Mouse (Mus musculus): Measurements from ENCODE around the gene Anapc16. TPM values are rescaled to one million over a fixed set of nuclear protein-coding genes. Genes with fewer than 3 reads are reported as not detected.
A peak's percentile ranks its signal among the peaks of the same experiment; 100 is the strongest.

Anapc16 gene
- polyA plus RNA-seq, 1 experiment from 2014 or later, result 111 TPM

DNA sequence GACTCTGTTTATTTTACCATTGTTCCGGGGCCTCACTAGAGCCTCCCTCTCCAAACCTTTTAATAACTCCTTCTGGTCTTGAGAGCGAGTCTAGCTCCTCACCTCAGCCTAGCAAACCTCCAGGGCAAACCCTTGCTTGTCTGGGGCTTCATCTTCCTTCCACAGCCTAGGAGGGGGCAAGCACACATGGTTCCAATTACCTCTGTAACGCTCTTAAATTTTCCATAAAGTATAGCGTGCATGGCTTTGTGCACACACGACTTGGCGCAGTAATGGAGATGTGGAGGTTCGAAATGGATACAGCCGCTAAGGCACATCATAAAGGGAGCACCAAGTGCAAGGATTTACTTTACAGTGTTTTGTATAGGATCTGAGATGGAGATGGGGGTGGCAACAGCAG, 37.1 kb downstream of the Anapc16 start:
- no peak for DNase-seq (ENCODE audit: low spot score)
- no peak overlapping the region for H3K4me3 ChIP-seq
- 82% methylated on average over 8 of the region's 8 CpGs for WGBS
- peak overlapping the region; percentile 92 for H3K27ac ChIP-seq (replicated peaks)
- H3K9me3 ChIP-seq (replicated peaks), result 0 out of 2 replicates have a peak, but pooled peaks cover 4% of the 10 kb centered on the region
- no peaks in the 10 kb centered on the region for H3K36me3 ChIP-seq
- peaks cover 4% of the 10 kb centered on the region for H3K27me3 ChIP-seq (ENCODE audit: low read depth, poor library complexity, severe bottlenecking)
- H3K4me1 ChIP-seq, result peaks cover 48% of the 10 kb centered on the region

DNA sequence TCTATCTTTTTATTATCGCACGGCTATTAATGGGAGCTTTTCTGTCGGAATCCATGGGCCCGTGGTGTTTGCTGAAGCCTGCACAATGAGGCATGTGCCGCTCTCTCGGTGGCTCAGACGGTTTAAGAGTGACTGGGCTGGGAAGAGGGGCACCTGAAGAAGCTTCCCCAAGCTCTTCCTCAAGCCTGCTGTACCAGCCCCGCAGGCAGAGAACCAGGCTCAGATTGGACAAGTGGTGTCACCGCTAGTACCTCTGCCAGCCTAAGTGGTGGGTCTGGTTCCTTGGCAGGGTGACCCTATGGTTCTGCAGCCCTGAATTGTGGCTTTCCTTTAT, 37.6 kb downstream of the Anapc16 start:
- Histone ChIP-seq H3K27me3 (ENCODE audit: low read depth, poor library complexity, severe bottlenecking) (no peaks in the 10 kb centered on the region), H3K36me3 (no peaks in the 10 kb centered on the region), H3K27ac (replicated peaks) (peak overlapping the region; percentile 92), H3K4me3 (peak overlapping the region; percentile 45), H3K9me3 (replicated peaks) (0 out of 2 replicates have a peak, but pooled peaks cover 4% of the 10 kb centered on the region), H3K4me1 (peaks cover 46% of the 10 kb centered on the region)
- 46% methylated on average over 9 of the region's 9 CpGs for WGBS
- no peak for DNase-seq (ENCODE audit: low spot score)

DNA sequence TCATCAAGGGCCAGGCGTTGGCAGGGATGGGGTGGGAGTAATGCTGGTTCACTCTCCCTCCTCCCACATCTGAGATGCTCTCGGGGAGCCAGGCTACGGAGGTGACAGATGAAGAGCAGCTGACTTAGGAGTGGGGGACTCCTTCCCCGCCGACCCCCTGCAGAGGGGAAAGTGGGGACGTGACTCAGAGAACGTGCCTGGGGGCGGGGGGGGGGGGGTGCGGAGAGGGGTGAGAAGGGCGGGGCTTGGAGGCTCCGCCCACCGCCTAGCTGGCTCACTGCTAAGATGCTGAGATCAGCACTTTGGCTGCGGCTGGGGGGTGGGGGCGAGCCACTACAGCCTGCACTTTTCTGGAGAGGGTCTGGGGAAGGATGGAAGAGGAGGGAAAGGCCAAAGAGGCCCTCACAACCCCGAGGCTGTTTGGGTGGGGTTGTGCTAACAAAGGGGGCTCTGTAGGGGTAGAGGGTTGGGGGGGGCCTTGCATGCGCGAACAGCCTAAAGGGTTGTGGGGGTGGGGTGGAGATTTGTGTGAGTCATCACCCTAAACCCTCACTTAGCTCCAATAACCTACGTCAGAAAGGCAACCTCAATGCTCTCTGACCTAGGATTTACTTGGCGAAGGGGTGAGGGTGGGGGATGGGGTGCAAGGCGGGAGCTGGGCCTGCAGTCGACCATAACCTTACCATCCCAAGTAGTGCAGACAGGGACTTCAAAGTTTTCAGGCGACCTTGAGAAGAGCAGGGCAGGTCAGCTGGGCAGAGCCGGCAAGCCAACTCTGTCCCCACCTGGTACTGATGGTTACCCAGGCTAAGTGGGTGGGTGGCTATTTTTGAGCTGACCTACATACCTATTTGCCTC, 38.2 kb downstream of the Anapc16 start:
- H3K9me3 ChIP-seq (replicated peaks), result 0 out of 2 replicates have a peak, but pooled peaks cover 4% of the 10 kb centered on the region
- DNase-seq (ENCODE audit: low spot score), result peak; percentile 75
- peak overlapping the region; percentile 45 for H3K4me3 ChIP-seq
- 6% methylated on average over 17 of the region's 23 CpGs for WGBS
- peak overlapping the region; percentile 92 for H3K27ac ChIP-seq (replicated peaks)
- no peaks in the 10 kb centered on the region for H3K36me3 ChIP-seq
- H3K4me1 ChIP-seq, result peaks cover 40% of the 10 kb centered on the region
- H3K27me3 ChIP-seq (ENCODE audit: low read depth, poor library complexity, severe bottlenecking), result no peaks in the 10 kb centered on the region

- Histone ChIP-seq H3K36me3 (no peaks in the 10 kb centered on the region), H3K27me3 (ENCODE audit: low read depth, poor library complexity, severe bottlenecking) (no peaks in the 10 kb centered on the region), H3K9me3 (replicated peaks) (0 out of 2 replicates have a peak, but pooled peaks cover 4% of the 10 kb centered on the region), H3K4me1 (peaks cover 46% of the 10 kb centered on the region), H3K4me3 (no peak overlapping the region), H3K27ac (replicated peaks) (peak overlapping the region; percentile 92)
- 51% methylated on average over 2 of the region's 2 CpGs for WGBS
- DNase-seq (ENCODE audit: low spot score), result no peak
Measured at GRCm38 (mm10) chr10:59963609-59964008, 39.3 kb downstream of the Anapc16 start.

DNA sequence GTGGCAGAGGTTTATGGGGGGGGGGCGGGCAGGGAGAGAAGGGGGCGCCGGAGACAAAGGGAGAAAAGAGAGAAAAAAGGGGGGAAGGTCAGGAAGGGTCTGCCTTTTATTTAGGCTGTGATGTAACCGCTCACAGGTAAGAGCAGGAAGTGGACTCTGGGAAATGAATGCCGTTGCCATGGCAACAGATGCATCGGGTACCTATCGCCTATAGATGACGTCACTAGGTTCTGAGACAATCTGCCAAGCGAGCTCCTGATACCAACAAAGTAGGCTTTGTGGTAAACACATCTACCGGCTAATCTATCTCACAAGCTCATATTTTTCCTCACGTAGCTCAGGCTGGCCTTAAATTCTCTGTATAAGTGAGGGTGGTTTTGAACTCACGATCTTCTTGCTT, 43.4 kb downstream of the Anapc16 start:
- H3K27me3 ChIP-seq (ENCODE audit: low read depth, poor library complexity, severe bottlenecking), result peaks cover 11% of the 10 kb centered on the region; the same call in 1 of the 2 replicates
- no peak overlapping the region for H3K4me3 ChIP-seq
- H3K27ac ChIP-seq (replicated peaks), result peak overlapping the region; percentile 81
- no peaks in the 10 kb centered on the region for H3K36me3 ChIP-seq
- DNase-seq (ENCODE audit: low spot score), result no peak
- no peaks in the 10 kb centered on the region for H3K9me3 ChIP-seq (replicated peaks)
- H3K4me1 ChIP-seq, result peaks cover 50% of the 10 kb centered on the region
- WGBS, result 80% methylated on average over 12 of the region's 12 CpGs

DNA sequence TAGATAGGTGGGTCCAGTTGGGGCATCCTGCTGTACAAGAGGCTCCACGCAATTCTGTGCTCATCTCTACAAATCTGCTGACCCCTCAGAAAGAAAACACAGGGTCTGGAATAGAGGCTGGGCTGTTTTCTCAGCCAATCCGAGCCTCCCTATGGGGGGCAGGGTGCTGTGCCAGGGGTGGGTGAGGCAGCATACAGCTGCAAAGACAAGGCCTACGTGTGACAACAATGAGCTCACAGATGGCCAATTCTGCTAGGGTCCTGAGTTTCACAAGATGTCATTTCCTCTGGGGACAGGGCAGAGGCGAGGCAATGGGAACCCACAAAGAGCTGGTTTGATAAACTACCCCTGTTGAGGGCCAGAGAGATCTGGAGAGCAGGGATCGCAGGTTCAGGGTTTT, 44.5 kb downstream of the Anapc16 start:
- H3K36me3 ChIP-seq, result no peaks in the 10 kb centered on the region
- H3K4me3 ChIP-seq, result peak overlapping the region; percentile 40
- WGBS, result 18% methylated on average over 5 of the region's 5 CpGs
- no peak for DNase-seq (ENCODE audit: low spot score)
- peaks cover 11% of the 10 kb centered on the region; the same call in 1 of the 2 replicates for H3K27me3 ChIP-seq (ENCODE audit: low read depth, poor library complexity, severe bottlenecking)
- H3K4me1 ChIP-seq, result peaks cover 43% of the 10 kb centered on the region
- H3K27ac ChIP-seq (replicated peaks), result peak overlapping the region; percentile 81
- no peaks in the 10 kb centered on the region for H3K9me3 ChIP-seq (replicated peaks)

GRCm38 (mm10) chr10:59957171-59958149, 45.5 kb downstream of the Anapc16 start:
- Histone ChIP-seq H3K27me3 (ENCODE audit: low read depth, poor library complexity, severe bottlenecking) (peaks cover 11% of the 10 kb centered on the region; the same call in 1 of the 2 replicates), H3K4me3 (peak overlapping the region; percentile 40), H3K27ac (replicated peaks) (peak overlapping the region; percentile 81), H3K9me3 (replicated peaks) (no peaks in the 10 kb centered on the region), H3K36me3 (no peaks in the 10 kb centered on the region), H3K4me1 (peaks cover 53% of the 10 kb centered on the region)
- 7% methylated on average over 25 of the region's 25 CpGs for WGBS
- DNase-seq (ENCODE audit: low spot score), result peak; percentile 43

- Histone ChIP-seq H3K27me3 (ENCODE audit: low read depth, poor library complexity, severe bottlenecking) (peaks cover 11% of the 10 kb centered on the region; the same call in 1 of the 2 replicates), H3K9me3 (replicated peaks) (no peaks in the 10 kb centered on the region), H3K4me1 (peaks cover 58% of the 10 kb centered on the region), H3K27ac (replicated peaks) (peak overlapping the region; percentile 81), H3K36me3 (no peaks in the 10 kb centered on the region), H3K4me3 (no peak overlapping the region)
- WGBS, result 65% methylated on average over 5 of the region's 5 CpGs
- DNase-seq (ENCODE audit: low spot score), result no peak
Measured at GRCm38 (mm10) chr10:59956681-59957080, 46.3 kb downstream of the Anapc16 start.

GRCm38 (mm10) chr10:59953564-59954039, 49.3 kb downstream of the Anapc16 start:
- WGBS, result 38% methylated on average over 7 of the region's 7 CpGs
- no peak for DNase-seq (ENCODE audit: low spot score)
- peaks cover 11% of the 10 kb centered on the region; the same call in 1 of the 2 replicates for H3K27me3 ChIP-seq (ENCODE audit: low read depth, poor library complexity, severe bottlenecking)
- H3K4me3 ChIP-seq, result no peak overlapping the region
- no peaks in the 10 kb centered on the region for H3K9me3 ChIP-seq (replicated peaks)
- H3K36me3 ChIP-seq, result peaks cover 8% of the 10 kb centered on the region
- peak overlapping the region; percentile 64 for H3K27ac ChIP-seq (replicated peaks)
- H3K4me1 ChIP-seq, result peaks cover 71% of the 10 kb centered on the region

DNA sequence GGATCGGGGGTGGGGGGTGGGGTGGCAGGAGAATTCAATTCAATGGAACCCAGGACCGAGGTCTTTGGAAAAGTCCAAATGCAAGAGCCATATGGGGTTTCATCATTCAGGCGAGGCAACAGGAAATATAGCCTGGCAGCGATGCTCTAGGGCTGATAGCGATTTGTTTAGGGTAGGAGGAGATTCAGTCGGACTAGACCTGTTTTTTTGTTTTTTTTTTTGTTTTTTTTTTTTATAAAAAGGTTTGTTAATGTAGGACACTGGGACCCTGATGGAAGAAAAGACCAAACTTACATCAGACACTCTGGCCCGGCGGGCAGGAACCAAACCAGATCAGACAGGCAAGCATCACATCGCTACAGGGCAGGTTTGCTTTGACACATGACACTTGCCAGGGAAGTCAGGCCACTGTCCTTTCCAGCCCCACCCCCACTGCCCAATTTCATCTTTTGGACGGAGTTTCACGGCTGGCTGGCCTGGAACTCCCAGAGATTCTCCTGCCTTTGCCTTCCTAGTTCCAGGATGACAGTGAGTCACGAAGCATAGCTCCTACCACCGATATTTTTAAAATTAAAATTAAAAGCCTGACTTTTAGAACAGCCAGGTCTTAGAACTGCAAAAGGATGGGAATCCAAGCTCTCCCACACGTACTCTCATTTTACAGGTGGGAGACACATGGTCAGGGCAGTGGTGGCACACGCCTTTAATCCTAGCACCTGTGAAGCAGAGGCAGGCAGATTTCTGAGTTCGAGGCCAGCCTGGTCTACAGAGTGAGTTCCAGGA, 50.0 kb downstream of the Anapc16 start:
- no peak for DNase-seq (ENCODE audit: low spot score)
- Histone ChIP-seq H3K27me3 (ENCODE audit: low read depth, poor library complexity, severe bottlenecking) (peaks cover 9% of the 10 kb centered on the region; the same call in 1 of the 2 replicates), H3K4me1 (peaks cover 70% of the 10 kb centered on the region), H3K4me3 (peak overlapping the region; percentile 76), H3K36me3 (peaks cover 8% of the 10 kb centered on the region), H3K27ac (replicated peaks) (peak overlapping the region; percentile 95), H3K9me3 (replicated peaks) (no peaks in the 10 kb centered on the region)
- 18% methylated on average over 16 of the region's 16 CpGs for WGBS

DNA sequence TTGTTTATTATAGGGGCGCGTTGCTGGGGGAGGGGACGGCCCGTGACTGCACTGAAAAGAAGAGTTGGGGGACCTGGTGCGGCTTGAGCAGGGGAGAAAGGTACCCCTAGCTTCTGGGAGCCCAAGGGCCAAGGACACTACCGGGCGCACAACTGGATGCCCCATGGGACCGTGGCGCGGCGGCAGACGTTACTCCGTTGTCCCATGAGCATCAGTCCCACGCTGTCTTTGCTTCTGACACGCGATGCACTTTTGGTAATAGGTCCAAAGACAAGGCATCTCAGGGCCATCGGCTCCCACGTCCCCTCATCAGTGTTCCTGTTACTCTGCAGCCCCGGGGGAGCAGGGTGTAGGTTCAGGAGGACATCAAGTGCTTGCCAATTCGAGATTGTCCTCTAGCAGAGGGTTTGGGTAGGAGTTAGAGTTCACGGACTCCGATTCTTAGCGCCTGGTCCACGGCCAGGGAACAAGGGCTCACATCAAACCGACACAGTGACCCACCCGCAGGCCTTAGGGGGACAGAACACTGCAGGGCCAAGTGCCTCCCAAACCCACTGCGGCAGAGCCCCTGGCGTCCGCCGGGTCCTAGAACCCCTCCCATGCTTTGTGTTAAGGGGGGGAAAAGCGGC, 50.7 kb downstream of the Anapc16 start:
- 0% methylated on average over 31 of the region's 31 CpGs for WGBS
- DNase-seq (ENCODE audit: low spot score), result peak; percentile 80
- Histone ChIP-seq H3K4me3 (peak overlapping the region; percentile 76), H3K4me1 (peaks cover 64% of the 10 kb centered on the region), H3K27ac (replicated peaks) (peak overlapping the region; percentile 95), H3K27me3 (ENCODE audit: low read depth, poor library complexity, severe bottlenecking) (peaks cover 7% of the 10 kb centered on the region; the same call in 1 of the 2 replicates), H3K9me3 (replicated peaks) (no peaks in the 10 kb centered on the region), H3K36me3 (peaks cover 8% of the 10 kb centered on the region)
